Mouse (Mus musculus): ENCODE data around the gene B9d2.

The B9d2 gene

DNA sequence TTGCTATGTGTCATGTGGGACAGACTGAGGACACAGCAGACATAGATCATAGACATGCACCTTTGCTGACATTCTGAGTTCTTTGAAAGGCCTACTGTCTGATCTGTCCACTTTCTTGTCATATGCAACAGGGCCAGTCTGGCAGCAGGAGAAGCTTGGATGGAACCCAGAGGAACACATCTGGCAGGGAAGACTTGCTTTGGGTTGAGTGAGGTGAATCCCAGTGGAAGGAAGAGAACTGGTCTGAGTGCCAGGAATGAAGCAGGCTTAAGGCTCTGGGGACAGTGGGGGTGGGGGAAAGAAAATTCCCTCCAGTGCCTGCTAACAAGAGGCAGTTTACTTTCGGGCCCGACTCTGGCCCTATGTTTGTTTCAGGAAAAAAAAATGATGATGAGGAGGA, 49.3 kb downstream of the B9d2 start:
- in situ Hi-C loops (cut with MboI), result no loop called here

DNA sequence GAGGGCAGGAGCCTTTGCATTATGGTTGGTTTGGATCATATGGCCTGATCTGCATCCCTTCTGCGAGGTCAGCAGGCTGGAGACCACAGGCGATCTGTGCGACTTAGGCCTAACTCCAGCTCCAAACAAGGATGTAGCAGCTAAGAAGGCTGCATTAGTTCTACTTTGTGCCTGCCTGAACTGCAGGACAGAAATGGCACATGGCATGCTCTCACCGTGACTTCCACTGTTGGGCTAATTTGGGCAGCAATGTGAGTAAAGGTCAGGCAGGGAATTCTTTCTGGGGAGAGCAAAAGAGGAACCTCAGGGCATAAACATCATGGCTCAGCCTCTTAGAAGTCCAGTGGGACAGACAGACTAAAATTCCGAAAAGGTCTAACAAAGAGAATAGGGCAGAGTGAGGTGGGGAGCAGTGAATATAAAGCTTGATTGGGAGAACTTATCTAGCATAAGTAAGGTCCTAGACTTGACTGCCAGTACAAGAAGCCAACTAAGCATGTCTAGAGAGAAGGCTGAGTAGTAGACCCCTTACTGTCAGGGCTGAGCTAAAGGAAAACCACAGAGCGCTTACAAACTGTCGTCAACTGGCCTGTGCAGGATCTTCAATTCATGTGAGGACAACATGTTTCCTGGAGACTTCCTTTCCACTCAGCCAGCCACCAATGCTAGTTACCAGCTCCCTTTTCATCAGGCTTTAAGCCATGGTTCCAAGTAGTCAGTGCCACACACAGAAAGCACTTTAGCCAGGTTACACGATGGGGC, 50.9 kb downstream of the B9d2 start:
- in situ Hi-C loops (cut with MboI), result no loop called here

DNA sequence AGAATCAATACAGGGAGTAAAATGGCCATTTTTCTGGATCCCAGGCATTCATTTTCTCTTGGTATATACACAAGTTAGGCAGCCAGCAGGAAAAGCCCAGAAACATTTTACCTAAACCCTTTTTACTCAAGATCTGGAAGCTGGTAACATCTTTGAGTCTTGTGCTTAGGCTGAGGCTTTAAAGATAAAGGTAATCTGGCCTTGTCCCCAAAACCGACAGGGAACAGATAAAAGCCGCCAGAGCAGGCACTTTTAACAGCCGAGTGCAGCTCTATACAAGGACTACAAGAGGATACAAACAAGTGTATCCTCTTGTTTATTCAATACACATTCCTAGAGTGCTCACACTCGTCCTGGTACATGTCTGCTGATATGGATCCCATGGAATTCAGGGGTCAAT, 54.4 kb downstream of the B9d2 start:
- in situ Hi-C loops (cut with MboI), result no loop called here
